ENCODE assay signal across 22 mouse cellular contexts in the genomic region with DNA sequence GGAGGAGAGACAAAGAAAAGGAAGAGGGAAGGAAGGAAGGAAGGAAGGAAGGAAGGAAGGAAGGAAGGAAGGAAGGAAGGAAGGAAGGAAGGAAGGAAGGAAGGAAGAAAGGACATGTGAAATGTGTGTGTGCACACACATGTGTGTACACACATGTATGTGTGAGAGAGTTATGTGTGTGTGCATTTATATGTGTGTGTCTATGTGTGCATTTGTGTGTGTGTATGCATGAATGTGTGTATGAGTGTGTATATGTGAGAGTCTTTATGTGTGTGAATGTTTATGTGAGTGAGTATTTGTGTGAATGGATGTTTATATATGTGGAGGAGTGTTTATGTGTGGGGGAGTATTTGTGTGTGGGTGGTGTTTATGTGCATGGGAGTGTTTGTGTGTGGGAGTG.
DNase-seq lines count a peak whose midpoint lies in the region; ATAC-seq and TF ChIP-seq lines count a peak whose summit lies in the region.
"Had no signal": no experiment of that assay in that cellular context is flagged by ENCODE, and none has a peak within 500 bp of the region (broad histone marks: within the 10 kb centered on the region; RNA-seq: fewer than 3 reads in every experiment).

No protein-coding gene starts in this region.

- no peaks in the 10 kb centered on the region for H3K27me3 ChIP-seq in forebrain, embryonic 11.5 days (ENCODE audit: control insufficient read depth, insufficient read depth, low read length)
- no peaks in the 10 kb centered on the region for H3K27me3 ChIP-seq in forebrain, postnatal 0 days (ENCODE audit: insufficient read depth, low read length)
- H3K27me3 ChIP-seq in midbrain, embryonic 11.5 days (ENCODE audit: control insufficient read depth, insufficient read depth, low read length), result no peaks in the 10 kb centered on the region
- no peaks in the 10 kb centered on the region for H3K27me3 ChIP-seq in midbrain, embryonic 16.5 days (ENCODE audit: control insufficient read depth, insufficient read depth, low read depth, low read length)
- no peaks in the 10 kb centered on the region for H3K27me3 ChIP-seq in forebrain, embryonic 13.5 days
- H3K27me3 ChIP-seq in hindbrain, embryonic 14.5 days (ENCODE audit: control insufficient read depth, insufficient read depth, low read length), result no peaks in the 10 kb centered on the region
- H3K27me3 ChIP-seq: embryonic facial prominence, embryonic 13.5 days; heart, embryonic 12.5 days; limb, embryonic 13.5 days; lung, embryonic 15.5 days had no signal

- ATAC-seq in forebrain, embryonic 11.5 days (replicated peaks; ENCODE audit: low FRiP score), result peak; percentile 56; the same call in 1 of the 2 replicates
- ATAC-seq in forebrain, postnatal 0 days, result no peak
- 0 out of 2 replicates have a peak, but pooled peaks have one; percentile 47 for ATAC-seq in midbrain, embryonic 11.5 days (ENCODE audit: low FRiP score)
- ATAC-seq in midbrain, embryonic 16.5 days, result no peak
- ATAC-seq in forebrain, embryonic 13.5 days, result no peak
- ATAC-seq in hindbrain, embryonic 14.5 days (ENCODE audit: low FRiP score), result no peak
- no peak for ATAC-seq in cerebellum, adult (ENCODE audit: insufficient number of reproducible peaks, low FRiP score, low TSS enrichment)
- ATAC-seq: inflammation-experienced regulatory T-cells, adult 6 months had no signal

- no peak for TF ChIP-seq CTCF in forebrain, postnatal 0 days (IDR thresholded peaks at IDR 0.05; ENCODE audit: low read depth)

- H3K36me3 ChIP-seq in forebrain, embryonic 11.5 days (ENCODE audit: control insufficient read depth, insufficient read depth, low read length), result no peaks in the 10 kb centered on the region
- H3K36me3 ChIP-seq in forebrain, postnatal 0 days (ENCODE audit: insufficient read depth), result 0 out of 2 replicates have a peak, but pooled peaks cover 2% of the 10 kb centered on the region
- H3K36me3 ChIP-seq in midbrain, embryonic 11.5 days (ENCODE audit: control insufficient read depth, insufficient read depth, low read length), result no peaks in the 10 kb centered on the region
- no peaks in the 10 kb centered on the region for H3K36me3 ChIP-seq in midbrain, embryonic 16.5 days (ENCODE audit: control insufficient read depth, insufficient read depth, low read length)
- H3K36me3 ChIP-seq in forebrain, embryonic 13.5 days (ENCODE audit: poor library complexity, severe bottlenecking), result no peaks in the 10 kb centered on the region
- H3K36me3 ChIP-seq in hindbrain, embryonic 14.5 days (replicated peaks; ENCODE audit: control insufficient read depth, insufficient read depth), result no peaks in the 10 kb centered on the region
- H3K36me3 ChIP-seq: embryonic facial prominence, embryonic 13.5 days; G1E; heart, embryonic 12.5 days; limb, embryonic 13.5 days; lung, embryonic 15.5 days had no signal

- no peak overlapping the region for H3K9ac ChIP-seq in forebrain, embryonic 11.5 days (ENCODE audit: low read length)
- no peak overlapping the region for H3K9ac ChIP-seq in forebrain, postnatal 0 days
- H3K9ac ChIP-seq in midbrain, embryonic 11.5 days (ENCODE audit: low read length), result no peak overlapping the region
- no peak overlapping the region for H3K9ac ChIP-seq in midbrain, embryonic 16.5 days (ENCODE audit: low read depth, low read length)
- H3K9ac ChIP-seq in forebrain, embryonic 13.5 days, result no peak overlapping the region
- H3K9ac ChIP-seq in hindbrain, embryonic 14.5 days, result no peak overlapping the region
- H3K9ac ChIP-seq: embryonic facial prominence, embryonic 13.5 days; heart, embryonic 12.5 days; limb, embryonic 13.5 days; lung, embryonic 15.5 days had no signal

- no peak overlapping the region for H3K27ac ChIP-seq in forebrain, embryonic 11.5 days (ENCODE audit: low read depth, low read length)
- H3K27ac ChIP-seq in forebrain, postnatal 0 days (ENCODE audit: low read depth, low read length), result no peak overlapping the region
- H3K27ac ChIP-seq in midbrain, embryonic 11.5 days (ENCODE audit: low read depth, low read length), result peak overlapping the region; percentile 51; the same call in 1 of the 2 replicates
- no peak overlapping the region for H3K27ac ChIP-seq in midbrain, embryonic 16.5 days (ENCODE audit: low read length)
- H3K27ac ChIP-seq in forebrain, embryonic 13.5 days, result peak overlapping the region; percentile 46
- 0 out of 2 replicates have a peak overlapping the region, but pooled peaks have one; percentile 32 for H3K27ac ChIP-seq in hindbrain, embryonic 14.5 days
- H3K27ac ChIP-seq: embryonic facial prominence, embryonic 13.5 days; limb, embryonic 13.5 days; lung, embryonic 15.5 days had no signal

- no peak overlapping the region for H3K4me2 ChIP-seq in forebrain, embryonic 11.5 days (ENCODE audit: low read depth, low read length, severe bottlenecking)
- H3K4me2 ChIP-seq in forebrain, postnatal 0 days (ENCODE audit: low read depth), result no peak overlapping the region
- no peak overlapping the region for H3K4me2 ChIP-seq in midbrain, embryonic 11.5 days
- no peak overlapping the region for H3K4me2 ChIP-seq in midbrain, embryonic 16.5 days (ENCODE audit: low read length)
- no peak overlapping the region for H3K4me2 ChIP-seq in forebrain, embryonic 13.5 days
- H3K4me2 ChIP-seq in hindbrain, embryonic 14.5 days (replicated peaks), result no peak overlapping the region
- H3K4me2 ChIP-seq: embryonic facial prominence, embryonic 13.5 days; heart, embryonic 12.5 days; limb, embryonic 13.5 days; liver, embryonic 11.5 days; lung, embryonic 15.5 days had no signal

- H3K4me3 ChIP-seq in forebrain, embryonic 11.5 days (ENCODE audit: low read depth, low read length), result no peak overlapping the region
- H3K4me3 ChIP-seq in forebrain, postnatal 0 days (ENCODE audit: low read depth, low read length), result no peak overlapping the region
- H3K4me3 ChIP-seq in midbrain, embryonic 11.5 days (ENCODE audit: low read depth, low read length), result no peak overlapping the region
- H3K4me3 ChIP-seq in midbrain, embryonic 16.5 days (ENCODE audit: low read depth, low read length), result no peak overlapping the region
- H3K4me3 ChIP-seq in forebrain, embryonic 13.5 days, result no peak overlapping the region
- H3K4me3 ChIP-seq in hindbrain, embryonic 14.5 days (replicated peaks; ENCODE audit: low read length), result no peak overlapping the region
- H3K4me3 ChIP-seq: embryonic facial prominence, embryonic 13.5 days; heart, embryonic 12.5 days; limb, embryonic 13.5 days; lung, embryonic 15.5 days had no signal

- DNase-seq in forebrain, embryonic 11.5 days (ENCODE audit: low spot score), result no peak
- no peak for DNase-seq in forebrain, postnatal 0 days
- no peak for DNase-seq in midbrain, embryonic 11.5 days (ENCODE audit: low spot score, missing footprints)
- DNase-seq in hindbrain, embryonic 14.5 days (ENCODE audit: low spot score), result no peak
- no peak for DNase-seq in embryo, embryonic 10.5 days (ENCODE audit: low spot score)
- DNase-seq: adrenal gland, adult 8-10 months; gastrocnemius, postnatal 14 days; heart, postnatal 4 days; kidney, adult 11 months; kidney, postnatal 14 days; thymus, adult 2 months; thymus, postnatal 36 days had no signal

- no peaks in the 10 kb centered on the region for H3K9me3 ChIP-seq in forebrain, embryonic 11.5 days (ENCODE audit: control insufficient read depth, low read length)
- H3K9me3 ChIP-seq in forebrain, postnatal 0 days (ENCODE audit: low read length), result no peaks in the 10 kb centered on the region
- no peaks in the 10 kb centered on the region for H3K9me3 ChIP-seq in midbrain, embryonic 11.5 days (ENCODE audit: control insufficient read depth, low read length)
- no peaks in the 10 kb centered on the region for H3K9me3 ChIP-seq in midbrain, embryonic 16.5 days (replicated peaks; ENCODE audit: control insufficient read depth, low read length, poor library complexity, severe bottlenecking)
- H3K9me3 ChIP-seq in forebrain, embryonic 13.5 days (replicated peaks), result no peaks in the 10 kb centered on the region
- H3K9me3 ChIP-seq in hindbrain, embryonic 14.5 days (ENCODE audit: control insufficient read depth, low read length), result no peaks in the 10 kb centered on the region
- H3K9me3 ChIP-seq: embryonic facial prominence, embryonic 13.5 days; G1E; heart, embryonic 12.5 days; limb, embryonic 13.5 days; lung, embryonic 15.5 days had no signal

- no peaks in the 10 kb centered on the region for H3K4me1 ChIP-seq in forebrain, embryonic 11.5 days (replicated peaks; ENCODE audit: control insufficient read depth, insufficient read depth, low read length)
- H3K4me1 ChIP-seq in forebrain, postnatal 0 days (ENCODE audit: insufficient read depth), result no peaks in the 10 kb centered on the region
- peaks cover 10% of the 10 kb centered on the region; the same call in 1 of the 2 replicates for H3K4me1 ChIP-seq in midbrain, embryonic 11.5 days (ENCODE audit: control insufficient read depth, insufficient read depth, low read length)
- H3K4me1 ChIP-seq in midbrain, embryonic 16.5 days (ENCODE audit: control insufficient read depth, insufficient read depth, low read length), result no peaks in the 10 kb centered on the region
- peaks cover 4% of the 10 kb centered on the region; the same call in 1 of the 2 replicates for H3K4me1 ChIP-seq in forebrain, embryonic 13.5 days
- H3K4me1 ChIP-seq in hindbrain, embryonic 14.5 days (replicated peaks; ENCODE audit: control insufficient read depth, insufficient read depth, low read length), result peaks cover 7% of the 10 kb centered on the region; the same call in 1 of the 2 replicates
- H3K4me1 ChIP-seq: embryonic facial prominence, embryonic 13.5 days; heart, embryonic 12.5 days; limb, embryonic 13.5 days; lung, embryonic 15.5 days had no signal

Comparison
In these comparisons a context has a peak if more than half of its experiments do, and no peak if none do; other contexts are left out.
1. ATAC-seq: peak in forebrain, embryonic 11.5 days (single experiment) and midbrain, embryonic 11.5 days (single experiment); none in forebrain, postnatal 0 days (single experiment), midbrain, embryonic 16.5 days (single experiment), forebrain, embryonic 13.5 days (single experiment), hindbrain, embryonic 14.5 days (single experiment) and cerebellum, adult (single experiment).
2. H3K27ac ChIP-seq: peak in midbrain, embryonic 11.5 days (single experiment), forebrain, embryonic 13.5 days (single experiment) and hindbrain, embryonic 14.5 days (single experiment); none in forebrain, embryonic 11.5 days (single experiment), forebrain, postnatal 0 days (single experiment) and midbrain, embryonic 16.5 days (single experiment).